Mouse (Mus musculus): ENCODE measurements around the gene Gm30191.
"Not testable (repeated sequence)": the region's sequence is repeated elsewhere in the genome, so short reads cannot be mapped to it uniquely, and the experiment has no call there.

The Gm30191 gene

GRCm38 (mm10) chr4:134251241-134252130 lies 4.8 kb downstream of the Gm30191 start:
- in situ Hi-C loops (cut with MboI; ENCODE audit: unreplicated experiment in 2 of 2), result no loop called here

DNA sequence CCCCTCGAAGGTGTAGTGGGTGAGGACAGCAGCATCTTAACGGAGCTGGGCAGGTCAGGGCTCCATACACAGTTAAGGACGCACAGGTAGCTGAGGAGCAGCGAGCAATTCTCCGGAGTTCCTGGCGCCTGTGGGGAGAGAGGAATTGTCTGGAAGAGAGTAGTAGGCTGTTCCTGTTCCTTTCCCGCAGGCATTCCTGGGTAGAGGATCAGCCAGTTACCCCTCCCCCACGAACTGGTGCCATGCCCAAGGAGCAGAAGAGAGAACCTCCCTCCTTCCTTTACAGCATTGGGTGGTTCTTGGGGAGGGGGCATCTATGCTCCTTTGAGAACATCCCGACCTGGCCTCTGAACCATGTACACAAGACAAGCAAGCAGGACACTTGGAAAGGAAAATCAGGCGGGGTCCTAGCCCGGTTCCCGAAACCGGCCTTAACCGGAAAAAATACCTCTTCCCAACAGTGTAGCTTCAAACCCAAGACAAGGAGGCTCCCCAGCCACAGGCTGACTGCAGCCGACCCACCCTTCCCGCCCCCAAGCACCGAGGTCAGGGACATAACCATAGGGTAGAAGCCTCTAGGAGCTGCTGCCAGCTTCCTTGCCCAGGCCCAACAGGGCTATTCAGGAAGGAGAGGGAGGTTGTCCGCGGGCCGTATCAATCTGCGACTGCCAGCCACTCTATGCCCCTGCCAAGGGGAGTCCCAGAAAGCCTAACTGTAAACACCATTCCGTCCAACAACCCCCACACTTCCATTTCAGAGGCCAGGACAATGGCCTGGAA lies 5.6 kb downstream of the Gm30191 start:
- in situ Hi-C loops (cut with MboI; ENCODE audit: unreplicated experiment in 2 of 2), result no loop called here

GRCm38 (mm10) chr4:134252911-134253721 lies 6.4 kb downstream of the Gm30191 start:
- in situ Hi-C loops (cut with MboI; ENCODE audit: unreplicated experiment in 2 of 2), result no loop called here

DNA sequence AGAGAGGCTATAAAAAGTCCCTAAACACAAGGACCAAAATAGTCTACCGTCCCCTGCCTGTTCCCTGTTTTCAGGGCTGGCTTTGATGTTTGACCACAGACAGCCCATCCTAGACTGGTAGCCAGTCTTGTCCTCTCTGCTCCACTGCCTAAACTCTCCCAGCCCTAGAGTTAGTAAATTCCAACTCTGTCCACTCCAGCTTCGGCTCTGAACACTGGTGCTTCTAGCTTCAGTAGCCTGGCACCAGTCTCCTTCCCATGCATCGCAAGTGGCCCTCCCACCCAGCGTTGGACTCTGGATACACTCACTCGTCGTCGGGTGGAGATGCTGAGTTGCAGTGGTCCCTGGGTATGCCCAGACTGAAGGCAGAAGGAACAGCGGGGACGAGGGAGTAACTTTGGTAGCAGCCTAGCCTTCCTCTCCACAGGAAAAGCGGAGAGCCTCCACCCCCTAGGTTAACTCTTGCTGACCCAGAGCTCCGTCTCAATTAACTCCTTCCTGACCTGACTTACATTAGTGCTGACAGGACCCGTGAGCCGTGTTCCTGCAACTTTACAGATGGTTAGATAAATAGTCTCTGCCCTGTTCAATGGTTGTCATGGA lies 7.1 kb downstream of the Gm30191 start, which contains the start of gene Grrp1:
TSS of gene Grrp1 (minus strand) at position 385 of the 603 bp plus-strand sequence.
- in situ Hi-C loops (cut with MboI; ENCODE audit: unreplicated experiment in 2 of 2), result no loop called here

DNA sequence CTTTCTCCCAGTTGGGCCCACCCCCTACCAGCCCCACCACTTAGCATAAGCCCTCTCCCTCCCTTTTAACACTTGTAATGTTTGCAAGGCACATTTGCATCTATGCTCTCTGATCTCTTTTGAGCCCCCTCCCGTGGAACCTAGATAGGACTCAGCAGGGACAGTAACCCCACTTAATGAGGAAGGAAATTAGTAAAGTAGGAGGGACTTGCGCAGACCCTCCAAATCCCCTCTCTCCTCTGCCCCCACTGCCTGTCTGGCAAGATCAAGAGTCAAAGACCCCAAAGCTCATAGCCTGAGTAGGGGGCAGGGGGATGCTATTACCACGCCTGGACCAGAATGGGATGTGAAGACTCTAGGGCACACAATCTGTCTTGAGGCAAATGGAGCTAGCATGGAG lies 8.1 kb downstream of the Gm30191 start:
- in situ Hi-C loops (cut with MboI; ENCODE audit: unreplicated experiment in 2 of 2), result loop anchor here in 1 of 2 experiments (5.0 kb wide), 1 partner anchor 37 kb away; no protein-coding TSS in a partner anchor

- in situ Hi-C loops (cut with MboI; ENCODE audit: unreplicated experiment in 2 of 2), result loop anchor here in 1 of 2 experiments (5.0 kb wide), 1 partner anchor 36 kb away; no protein-coding TSS in a partner anchor
Observed at GRCm38 (mm10) chr4:134255854-134256253, 9.1 kb downstream of the Gm30191 start.

- in situ Hi-C loops (cut with MboI; ENCODE audit: unreplicated experiment in 2 of 2), result loop anchor here in 1 of 2 experiments (5.0 kb wide), 1 partner anchor 36 kb away; no protein-coding TSS in a partner anchor
Observed at GRCm38 (mm10) chr4:134256407-134257197, 9.9 kb downstream of the Gm30191 start.

GRCm38 (mm10) chr4:134257198-134258009 lies 10.7 kb downstream of the Gm30191 start:
- in situ Hi-C loops (cut with MboI; ENCODE audit: unreplicated experiment in 2 of 2), result loop anchor here in 1 of 2 experiments (5.0 kb wide), 1 partner anchor 35 kb away; no protein-coding TSS in a partner anchor

DNA sequence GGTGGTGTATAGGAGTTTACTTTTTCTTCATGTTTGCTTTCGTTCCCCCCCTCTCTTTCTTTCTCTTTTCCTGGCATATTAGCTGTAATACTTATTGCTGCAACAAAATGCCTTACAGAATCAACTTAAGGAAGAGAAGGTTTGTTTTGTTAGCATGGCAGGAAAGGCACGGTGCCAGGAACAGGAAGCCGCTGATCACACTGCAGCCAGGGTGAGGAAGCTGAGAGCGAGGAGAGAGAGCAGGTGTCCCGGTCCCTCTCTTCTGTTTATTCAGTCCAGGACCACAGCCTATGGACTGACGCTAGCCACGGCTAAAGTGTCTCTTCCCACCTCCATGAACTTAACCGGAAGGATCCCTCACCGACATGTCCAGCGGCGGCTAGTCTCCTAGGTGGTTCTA lies 11.6 kb downstream of the Gm30191 start:
- in situ Hi-C loops (cut with MboI; ENCODE audit: unreplicated experiment in 2 of 2), result loop anchor here in 1 of 2 experiments (5.0 kb wide), 1 partner anchor 34 kb away; no protein-coding TSS in a partner anchor

- in situ Hi-C loops (cut with MboI; ENCODE audit: unreplicated experiment in 2 of 2), result no loop called here
Observed at GRCm38 (mm10) chr4:134263191-134263590, 16.5 kb downstream of the Gm30191 start.

GRCm38 (mm10) chr4:134265860-134266585 lies 19.3 kb downstream of the Gm30191 start:
- in situ Hi-C loops (cut with MboI; ENCODE audit: unreplicated experiment in 2 of 2), result no loop called here

DNA sequence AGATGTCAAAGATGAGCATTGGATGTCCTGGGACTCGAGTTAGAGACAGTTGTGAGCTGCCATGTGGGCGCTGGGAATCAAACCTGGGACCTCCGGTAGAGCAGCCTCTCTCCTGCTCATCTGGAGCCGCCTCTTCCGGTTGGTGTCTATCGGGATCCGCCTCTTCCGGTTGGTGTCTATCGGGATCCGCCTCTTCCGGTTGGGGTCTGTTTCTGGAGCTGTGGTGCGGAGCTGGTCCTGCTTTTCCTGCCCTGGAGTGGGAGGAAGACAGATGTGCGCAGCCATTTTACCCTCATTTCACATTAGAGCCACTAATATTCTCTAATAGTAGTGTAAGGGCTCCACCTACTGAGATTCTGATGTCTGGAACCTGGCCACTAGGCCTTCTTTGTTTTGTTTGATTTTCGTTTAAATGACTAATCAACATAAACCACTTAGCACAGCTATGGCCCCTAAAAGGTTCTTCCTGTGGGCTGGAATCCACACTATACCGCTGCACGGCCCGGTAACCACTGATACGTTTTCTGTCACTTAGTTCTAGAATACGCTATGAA lies 21.4 kb downstream of the Gm30191 start:
- in situ Hi-C loops (cut with MboI; ENCODE audit: unreplicated experiment in 2 of 2), result no loop called here

GRCm38 (mm10) chr4:134269622-134270021 lies 22.9 kb downstream of the Gm30191 start:
- in situ Hi-C loops (cut with MboI; ENCODE audit: unreplicated experiment in 2 of 2), result not testable (repeated sequence)

- in situ Hi-C loops (cut with MboI; ENCODE audit: unreplicated experiment in 2 of 2), result no loop called here
Observed at GRCm38 (mm10) chr4:134271979-134272378, 25.2 kb downstream of the Gm30191 start.

- in situ Hi-C loops (cut with MboI; ENCODE audit: unreplicated experiment in 2 of 2), result no loop called here
Observed at GRCm38 (mm10) chr4:134272731-134273416, 26.1 kb downstream of the Gm30191 start.

All from v-Abl transformed pro-B cells (cell line).